Mouse (Mus musculus) lung, embryonic 15.5 days (tissue): ENCODE data around the gene Cpvl. TPM values are rescaled to one million over a fixed set of nuclear protein-coding genes. Genes with fewer than 3 reads are reported as not detected.

Source experiments
- ATAC-seq: fragments of 200-750 bp; cut with Nextera tagmentation; 2 replicates; pipeline ENCODE4 v1.8.0; 2017; ENCODE audit warnings: moderate number of reproducible peaks, borderline replicate concordance; ENCODE audit not compliant: low FRiP score, low TSS enrichment; ENCODE audit errors: extremely low read depth
- H3K27ac ChIP-seq: fragments of 300-500 bp; sonication (generic); 2 replicates; pipeline ENCODE4 v1.5.1; 2015; ENCODE audit warnings: moderate library complexity, mild to moderate bottlenecking, inconsistent platforms
- H3K27me3 ChIP-seq: fragments of 300-500 bp; sonication (generic); 2 replicates; pipeline ENCODE4 v1.6.1; 2015; ENCODE audit warnings: inconsistent platforms
- H3K36me3 ChIP-seq: fragments of 300-500 bp; sonication (generic); 2 replicates; pipeline ENCODE4 v1.6.1; 2015; ENCODE audit warnings: inconsistent platforms
- H3K4me1 ChIP-seq: fragments of 300-500 bp; sonication (generic); 2 replicates; pipeline ENCODE4 v1.6.1; 2015; ENCODE audit warnings: inconsistent platforms
- H3K4me2 ChIP-seq: fragments of 300-500 bp; sonication (generic); 2 replicates; pipeline ENCODE4 v1.6.1; 2015; ENCODE audit warnings: inconsistent platforms, mild to moderate bottlenecking, moderate library complexity
- H3K4me3 ChIP-seq: fragments of 300-500 bp; sonication (generic); 2 replicates; pipeline ENCODE4 v1.5.1; 2015; ENCODE audit warnings: mild to moderate bottlenecking, inconsistent platforms
- H3K9ac ChIP-seq: fragments of 300-500 bp; sonication (generic); 2 replicates; pipeline ENCODE4 v1.6.1; 2015; ENCODE audit warnings: inconsistent platforms
- H3K9me3 ChIP-seq: fragments of 300-500 bp; sonication (generic); 2 replicates; pipeline ENCODE4 v1.6.1; 2016; ENCODE audit warnings: inconsistent platforms
- WGBS: fragments of 180-500 bp; shearing (Covaris S2); methylation state at CpG from one replicate; pipeline ENCODE4 v1.1.7; 2015; 5-methylcytosine and 5-hydroxymethylcytosine counted together
- polyA plus RNA-seq: library from polyadenylated mRNA; unstranded; fragments of >200 nt; fragmentation: Nextera tagmentation; extraction: Ambion mirVana; gene quantifications from 2 replicates; pipeline ENCODE4 v1.2.1, GENCODE M21; 2015

Gene Cpvl
- polyA plus RNA-seq, 1 experiment from 2014 or later, result 0.19 TPM

DNA sequence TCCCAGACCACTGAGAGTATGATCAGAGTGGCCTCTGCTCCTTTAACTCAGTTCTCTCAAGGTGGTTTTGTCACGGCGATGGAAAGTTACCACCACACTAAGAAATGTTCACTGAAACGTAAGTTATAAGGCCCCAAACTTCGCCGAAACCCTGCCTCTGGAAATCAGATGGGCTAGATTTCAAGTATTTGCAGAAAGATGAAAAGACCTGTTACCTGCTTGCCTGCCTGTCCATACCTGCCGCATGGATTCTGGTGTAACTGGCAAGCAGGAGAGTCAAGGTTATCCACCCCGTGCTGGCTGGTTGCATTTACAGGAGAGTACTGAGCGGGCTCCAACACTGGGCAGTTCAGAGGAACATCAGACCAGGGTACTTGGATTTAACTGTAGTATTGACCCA is 98.9 kb downstream of the Cpvl start:
- 78% methylated on average over 8 of the region's 8 CpGs for WGBS
- no peak overlapping the region for H3K27ac ChIP-seq
- no peak for ATAC-seq

DNA sequence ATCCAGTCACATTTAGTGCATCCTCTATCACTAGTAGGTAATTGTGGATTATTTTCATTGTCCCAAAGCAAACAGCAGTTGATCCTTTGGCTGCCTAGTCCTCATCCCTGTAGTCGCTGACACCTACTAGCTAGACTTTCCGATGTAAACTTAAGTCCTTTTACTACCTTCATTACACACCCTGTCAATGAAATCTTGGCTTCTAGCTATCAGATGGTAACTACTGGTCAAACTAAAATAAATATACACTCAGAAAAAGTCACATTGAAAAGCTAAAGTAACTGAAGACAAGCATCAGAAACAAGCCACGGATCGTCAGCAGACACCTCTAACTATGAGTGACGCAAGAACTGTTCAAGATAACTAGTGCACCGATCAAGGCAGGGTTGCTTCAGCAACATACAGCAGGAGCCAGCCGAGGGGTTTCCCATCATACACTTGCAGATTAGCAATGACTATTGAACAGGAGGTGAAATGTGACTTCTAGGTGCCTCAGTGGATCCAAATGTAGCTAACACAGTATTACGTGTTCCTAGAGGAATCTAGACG is 103.5 kb downstream of the Cpvl start:
- Histone ChIP-seq H3K9me3 (no peaks in the 10 kb centered on the region), H3K36me3 (no peaks in the 10 kb centered on the region), H3K9ac (no peak overlapping the region), H3K4me1 (peaks cover 7% of the 10 kb centered on the region; the same call in 1 of the 2 replicates), H3K4me2 (no peak overlapping the region), H3K4me3 (no peak overlapping the region), H3K27me3 (no peaks in the 10 kb centered on the region), H3K27ac (no peak overlapping the region)
- 42% methylated on average over 9 of the region's 9 CpGs for WGBS
- ATAC-seq, result peak; percentile 70; the same call in 1 of the 2 replicates

More for the DNA sequence above, 98.9 kb downstream of the Cpvl start:
- Histone ChIP-seq H3K27me3 (no peaks in the 10 kb centered on the region), H3K4me3 (no peak overlapping the region), H3K4me2 (no peak overlapping the region), H3K9me3 (no peaks in the 10 kb centered on the region), H3K4me1 (peaks cover 27% of the 10 kb centered on the region), H3K36me3 (no peaks in the 10 kb centered on the region), H3K9ac (no peak overlapping the region)

DNA sequence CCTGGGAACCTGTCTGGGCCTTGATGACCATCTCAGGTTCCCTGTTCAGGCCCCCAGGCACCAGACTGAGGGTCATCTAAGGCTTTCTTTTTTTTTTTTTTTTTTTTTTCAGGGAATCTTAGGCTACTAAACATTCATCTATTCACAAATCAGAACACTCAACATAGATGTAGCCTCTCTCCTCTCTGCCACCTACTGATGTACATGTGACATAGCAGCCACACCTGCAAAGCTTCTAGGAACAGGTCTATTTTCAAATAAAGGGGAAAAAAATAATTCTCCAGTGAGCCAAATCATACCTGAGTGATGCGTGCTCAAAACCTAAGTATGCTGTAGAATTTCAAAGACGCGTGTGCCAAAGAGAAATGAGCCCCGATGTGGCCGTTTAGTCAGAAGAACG is 106.6 kb downstream of the Cpvl start:
- Histone ChIP-seq H3K27me3 (no peaks in the 10 kb centered on the region), H3K4me2 (no peak overlapping the region), H3K4me1 (no peaks in the 10 kb centered on the region), H3K27ac (no peak overlapping the region), H3K36me3 (no peaks in the 10 kb centered on the region), H3K9ac (no peak overlapping the region), H3K4me3 (no peak overlapping the region), H3K9me3 (no peaks in the 10 kb centered on the region)
- 88% methylated on average over 6 of the region's 6 CpGs for WGBS
- no peak for ATAC-seq

DNA sequence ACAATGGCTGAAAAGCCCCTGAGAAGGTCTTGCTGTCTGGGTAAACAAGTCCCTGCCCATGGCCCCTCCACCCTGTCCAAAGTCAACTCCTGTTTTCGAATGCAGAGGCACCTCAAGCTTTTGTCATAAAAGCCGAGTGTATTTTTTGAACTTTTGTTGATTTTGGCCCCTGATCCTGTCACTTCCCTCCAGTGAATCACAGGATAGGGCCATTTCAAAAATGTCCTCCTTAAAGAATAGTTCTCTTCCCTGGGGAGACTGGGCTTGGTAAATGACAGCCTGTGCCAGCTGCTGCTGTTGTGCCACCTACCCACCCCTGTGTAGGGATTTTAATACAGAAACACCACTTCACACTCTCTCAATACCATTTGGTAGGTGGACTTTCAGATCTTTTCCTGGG is 115.5 kb downstream of the Cpvl start:
- no peaks in the 10 kb centered on the region for H3K4me1 ChIP-seq
- no peak overlapping the region for H3K4me3 ChIP-seq
- H3K27ac ChIP-seq, result no peak overlapping the region
- no peaks in the 10 kb centered on the region for H3K27me3 ChIP-seq
- no peaks in the 10 kb centered on the region for H3K36me3 ChIP-seq
- H3K4me2 ChIP-seq, result no peak overlapping the region
- no peak for ATAC-seq
- no peak overlapping the region for H3K9ac ChIP-seq
- 44% methylated on average over 2 of the region's 2 CpGs for WGBS
- no peaks in the 10 kb centered on the region for H3K9me3 ChIP-seq

DNA sequence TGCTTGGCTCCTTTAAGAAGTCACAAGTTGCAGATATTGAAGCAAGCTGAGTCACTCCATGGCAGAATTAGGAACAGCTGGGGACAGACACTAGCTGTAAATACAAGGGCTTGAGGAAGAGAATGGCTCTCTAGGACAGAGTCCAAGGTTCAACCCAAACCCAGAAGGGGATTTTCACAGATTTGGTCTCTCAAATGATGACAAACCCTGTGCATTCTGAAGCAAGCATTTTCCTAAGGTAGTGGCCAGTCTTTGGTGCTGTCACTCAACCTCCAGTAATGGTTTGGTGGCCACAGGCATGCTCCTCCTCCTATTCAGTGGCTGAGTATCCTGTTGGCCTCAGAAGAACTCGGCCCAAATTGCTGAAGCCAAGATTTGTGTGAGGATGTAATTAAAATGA is 119.4 kb downstream of the Cpvl start:
- ATAC-seq, result no peak
- peaks cover 18% of the 10 kb centered on the region for H3K4me1 ChIP-seq
- no peak overlapping the region for H3K4me3 ChIP-seq
- H3K9ac ChIP-seq, result no peak overlapping the region
- H3K27me3 ChIP-seq, result no peaks in the 10 kb centered on the region
- 49% methylated on average over 1 of the region's 1 CpGs for WGBS
- H3K27ac ChIP-seq, result no peak overlapping the region
- H3K4me2 ChIP-seq, result no peak overlapping the region
- H3K36me3 ChIP-seq, result no peaks in the 10 kb centered on the region
- H3K9me3 ChIP-seq, result no peaks in the 10 kb centered on the region

DNA sequence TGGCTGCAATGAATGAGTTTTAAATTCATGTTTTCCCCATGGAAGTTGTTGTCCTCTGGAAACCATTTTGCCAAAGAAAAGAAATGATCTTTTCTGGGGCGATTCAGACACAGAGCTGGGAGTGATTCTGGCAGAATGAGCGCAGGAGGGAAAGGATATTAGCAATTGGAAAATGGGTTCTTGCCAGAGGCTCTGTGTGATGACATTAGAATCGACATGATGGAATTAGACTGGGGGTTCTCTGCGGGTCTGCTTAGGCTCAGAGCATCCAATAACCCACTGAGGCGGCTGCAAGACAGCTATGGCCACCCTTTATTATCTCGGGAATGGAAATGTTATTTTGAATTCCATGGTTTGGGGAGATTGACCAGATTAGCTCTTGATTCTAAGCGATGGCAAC is 120.6 kb downstream of the Cpvl start:
- Histone ChIP-seq H3K27ac (no peak overlapping the region), H3K4me3 (no peak overlapping the region), H3K4me2 (no peak overlapping the region), H3K27me3 (no peaks in the 10 kb centered on the region), H3K9me3 (no peaks in the 10 kb centered on the region), H3K9ac (no peak overlapping the region), H3K4me1 (peaks cover 26% of the 10 kb centered on the region), H3K36me3 (no peaks in the 10 kb centered on the region)
- WGBS, result 79% methylated on average over 7 of the region's 7 CpGs
- ATAC-seq, result no peak

DNA sequence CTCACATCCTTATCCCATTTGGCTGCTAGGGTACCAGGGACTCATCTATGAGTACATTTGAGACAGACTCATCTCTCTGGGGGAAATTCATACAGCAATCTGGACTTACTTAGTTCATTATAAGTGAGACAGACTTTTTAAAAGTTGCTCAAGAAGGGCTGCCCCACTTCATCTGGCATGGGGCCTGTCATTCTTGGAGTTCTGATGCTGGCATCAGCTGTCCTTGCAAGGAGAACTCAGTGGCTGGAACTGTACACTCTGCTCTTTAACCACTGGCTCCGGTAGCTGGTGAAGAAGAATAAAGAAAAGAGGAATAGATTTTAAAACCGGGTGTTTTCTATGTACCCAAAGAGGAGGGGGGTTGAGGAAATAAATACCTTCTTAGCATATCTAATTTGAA is 121.7 kb downstream of the Cpvl start:
- Histone ChIP-seq H3K27me3 (no peaks in the 10 kb centered on the region), H3K4me3 (no peak overlapping the region), H3K4me1 (peaks cover 29% of the 10 kb centered on the region), H3K9ac (no peak overlapping the region), H3K4me2 (no peak overlapping the region), H3K36me3 (no peaks in the 10 kb centered on the region), H3K27ac (no peak overlapping the region), H3K9me3 (no peaks in the 10 kb centered on the region)
- ATAC-seq, result no peak
- WGBS, result 86% methylated on average over 2 of the region's 2 CpGs

DNA sequence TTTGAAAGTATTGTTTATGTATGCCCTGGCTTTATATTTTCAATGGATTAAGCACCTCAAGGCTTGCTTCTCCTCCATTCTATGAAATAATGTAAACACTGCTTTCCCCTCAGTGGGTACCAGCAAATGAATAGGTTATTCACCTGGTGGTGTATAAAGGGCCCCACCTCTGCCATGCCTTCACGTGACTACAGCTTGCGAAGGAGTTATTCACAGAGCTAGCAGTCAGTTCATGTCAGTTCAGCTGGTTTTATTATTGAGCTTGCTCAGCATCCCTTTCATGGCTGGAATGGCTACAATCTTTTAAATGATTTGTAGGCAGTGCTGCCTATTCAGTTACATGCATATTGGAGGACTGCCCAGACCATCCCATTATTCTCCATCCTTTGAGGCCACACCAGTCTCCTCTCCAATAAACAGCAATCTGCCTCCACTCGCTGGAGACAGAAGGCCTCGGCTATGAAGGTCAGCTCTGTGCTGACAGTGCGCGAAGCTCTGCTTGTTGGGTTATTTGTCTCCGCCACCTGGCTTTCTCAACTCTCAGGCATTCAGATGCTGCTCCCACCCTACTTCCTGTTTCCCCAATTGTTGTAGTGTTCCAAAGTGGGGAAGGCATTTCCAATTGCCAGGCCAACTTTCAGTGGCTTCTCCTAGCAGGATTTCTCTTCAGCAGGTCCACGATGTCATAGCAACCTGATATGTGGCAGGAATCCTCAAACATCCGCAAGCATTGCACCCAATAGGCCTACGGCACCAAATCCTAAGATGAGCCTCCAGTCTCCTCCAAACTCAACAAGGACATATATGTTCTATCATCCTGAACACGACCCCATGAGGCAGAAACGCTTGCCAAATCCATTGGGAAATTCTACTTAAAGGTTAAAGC is 123.3 kb downstream of the Cpvl start:
- no peak overlapping the region for H3K4me2 ChIP-seq
- WGBS, result 46% methylated on average over 12 of the region's 12 CpGs
- no peak overlapping the region for H3K9ac ChIP-seq
- H3K27ac ChIP-seq, result peak overlapping the region; percentile 43
- no peaks in the 10 kb centered on the region for H3K27me3 ChIP-seq
- peaks cover 29% of the 10 kb centered on the region for H3K4me1 ChIP-seq
- peak; percentile 84 for ATAC-seq
- no peaks in the 10 kb centered on the region for H3K36me3 ChIP-seq
- no peaks in the 10 kb centered on the region for H3K9me3 ChIP-seq
- no peak overlapping the region for H3K4me3 ChIP-seq

DNA sequence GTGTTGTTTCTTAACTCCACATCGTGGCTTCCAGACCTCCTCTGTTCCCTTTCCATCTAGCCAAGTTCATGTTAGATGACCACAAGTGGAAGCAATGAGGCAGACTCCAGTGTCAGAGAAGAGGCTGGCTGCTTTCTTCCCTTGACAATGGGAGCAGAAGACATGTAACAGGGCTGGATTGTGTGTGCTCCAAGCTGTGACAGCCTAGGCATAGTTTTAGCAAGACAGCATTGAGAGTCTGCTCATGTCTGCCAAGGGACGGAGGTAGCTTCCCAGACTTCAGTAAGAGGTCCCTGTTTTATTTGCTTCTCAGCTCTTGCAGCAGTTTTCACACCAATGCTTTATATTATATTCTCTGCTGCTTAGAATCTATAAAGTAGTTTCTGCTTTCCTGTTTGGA is 124.2 kb downstream of the Cpvl start:
- Histone ChIP-seq H3K9ac (no peak overlapping the region), H3K27ac (peak overlapping the region; percentile 43), H3K9me3 (no peaks in the 10 kb centered on the region), H3K36me3 (no peaks in the 10 kb centered on the region), H3K4me2 (no peak overlapping the region), H3K27me3 (no peaks in the 10 kb centered on the region), H3K4me1 (peaks cover 29% of the 10 kb centered on the region), H3K4me3 (no peak overlapping the region)
- WGBS, result 40% methylated on average over 2 of the region's 2 CpGs
- ATAC-seq, result no peak

DNA sequence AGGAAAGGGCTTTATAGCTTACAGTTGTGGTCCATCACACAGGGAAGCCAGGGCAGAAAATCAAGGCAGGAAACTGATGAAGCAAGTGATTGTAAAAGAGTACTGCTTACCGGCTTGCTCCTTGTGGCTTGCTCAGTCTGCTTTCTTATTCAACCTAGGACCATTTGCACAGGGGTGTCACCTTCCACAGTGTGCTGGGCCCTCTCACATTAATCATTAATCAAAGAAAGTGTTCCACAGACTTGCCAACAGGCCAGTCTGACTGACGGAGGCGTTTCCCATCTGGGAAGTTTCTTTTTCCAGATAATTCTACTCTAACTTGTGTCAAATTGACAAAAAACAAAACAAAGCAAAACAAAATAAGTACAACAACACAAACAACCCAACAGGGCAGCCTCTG is 124.9 kb downstream of the Cpvl start:
- no peaks in the 10 kb centered on the region for H3K9me3 ChIP-seq
- no peak overlapping the region for H3K4me2 ChIP-seq
- H3K36me3 ChIP-seq, result no peaks in the 10 kb centered on the region
- no peak overlapping the region for H3K4me3 ChIP-seq
- no peak overlapping the region for H3K27ac ChIP-seq
- no peak overlapping the region for H3K9ac ChIP-seq
- ATAC-seq, result no peak
- 40% methylated on average over 3 of the region's 3 CpGs for WGBS
- H3K4me1 ChIP-seq, result peaks cover 29% of the 10 kb centered on the region
- H3K27me3 ChIP-seq, result no peaks in the 10 kb centered on the region

DNA sequence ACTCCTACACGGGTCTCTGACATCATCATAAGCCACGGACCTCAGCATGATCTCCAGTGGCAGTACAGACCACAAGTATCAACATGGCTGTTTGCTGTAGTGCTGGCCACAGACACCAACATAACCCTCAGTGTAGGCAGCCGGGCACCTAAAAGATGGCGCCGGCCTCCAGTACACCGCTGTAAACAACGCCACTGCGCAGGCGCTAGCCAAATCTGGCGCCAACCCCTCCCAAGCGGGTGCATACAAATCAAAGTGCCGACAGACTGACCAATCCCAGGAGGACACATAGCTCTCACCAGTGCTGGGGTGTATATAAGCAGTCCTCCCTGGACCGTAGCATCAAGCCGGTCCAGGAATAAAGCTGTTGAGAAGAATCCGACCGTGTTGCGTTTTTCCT is 133.8 kb downstream of the Cpvl start:
- H3K27ac ChIP-seq, result no peak overlapping the region
- no peak for ATAC-seq
- H3K4me3 ChIP-seq, result no peak overlapping the region
- H3K9ac ChIP-seq, result no peak overlapping the region
- H3K36me3 ChIP-seq, result no peaks in the 10 kb centered on the region
- no peaks in the 10 kb centered on the region for H3K27me3 ChIP-seq
- H3K9me3 ChIP-seq, result no peaks in the 10 kb centered on the region
- 92% methylated on average over 17 of the region's 17 CpGs for WGBS
- no peaks in the 10 kb centered on the region for H3K4me1 ChIP-seq
- no peak overlapping the region for H3K4me2 ChIP-seq

DNA sequence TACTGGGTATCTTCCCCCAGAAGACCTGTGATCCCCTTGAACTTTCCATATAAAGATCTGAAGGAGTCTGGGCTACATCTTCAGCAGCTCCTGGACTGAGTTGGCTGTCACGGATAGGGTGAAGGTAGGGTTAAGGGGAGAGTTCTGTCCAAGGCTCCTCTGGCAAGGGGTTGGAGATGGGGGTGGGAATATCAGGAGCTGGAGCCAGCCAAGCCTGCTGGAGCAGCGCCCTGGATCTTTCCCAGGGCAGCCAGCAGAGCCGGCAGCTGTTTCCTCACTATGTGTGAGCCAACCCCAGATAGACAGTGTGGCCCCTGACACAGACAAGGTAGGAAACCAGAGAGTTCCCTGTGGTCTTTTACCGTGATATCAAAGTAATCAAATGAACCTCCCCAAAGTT is 153.3 kb downstream of the Cpvl start:
- WGBS, result 34% methylated on average over 4 of the region's 4 CpGs

More for the DNA sequence above, 153.3 kb downstream of the Cpvl start:
- H3K4me1 ChIP-seq, result peaks cover 23% of the 10 kb centered on the region
- peak; percentile 50; the same call in 1 of the 2 replicates for ATAC-seq
- no peak overlapping the region for H3K4me2 ChIP-seq
- H3K27me3 ChIP-seq, result 0 out of 2 replicates have a peak, but pooled peaks cover 15% of the 10 kb centered on the region
- H3K27ac ChIP-seq, result no peak overlapping the region
- no peak overlapping the region for H3K9ac ChIP-seq
- H3K36me3 ChIP-seq, result no peaks in the 10 kb centered on the region
- H3K4me3 ChIP-seq, result no peak overlapping the region
- H3K9me3 ChIP-seq, result no peaks in the 10 kb centered on the region
